Mouse (Mus musculus): ENCODE data around the gene Egfem1. TPM values are rescaled to one million over a fixed set of nuclear protein-coding genes. Genes with fewer than 3 reads are reported as not detected.

The Egfem1 gene
- total RNA-seq, 2 experiments from 2014 or later, result 0.08 TPM; not detected in 1

DNA sequence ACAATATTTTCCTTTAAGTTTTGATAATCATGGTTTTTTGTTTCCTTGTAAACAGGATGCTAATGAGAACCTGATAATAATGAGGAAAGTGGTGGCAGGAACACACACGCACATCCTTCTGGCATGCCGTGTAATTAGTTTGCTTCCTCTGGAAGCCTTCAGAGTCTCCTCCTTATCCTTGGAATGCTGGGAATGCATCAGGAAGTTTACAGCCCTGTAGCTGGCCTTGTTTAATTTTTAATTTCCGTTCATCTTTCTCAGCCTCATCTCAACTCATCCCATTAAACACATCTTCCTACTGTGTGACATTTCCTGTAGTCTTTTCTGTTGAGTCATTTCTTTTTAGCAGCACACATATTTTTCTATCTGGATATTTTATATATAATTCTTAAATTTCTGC, 161.8 kb downstream of the Egfem1 start:
- intact Hi-C loops (cut with DNase I), result no loop called here

DNA sequence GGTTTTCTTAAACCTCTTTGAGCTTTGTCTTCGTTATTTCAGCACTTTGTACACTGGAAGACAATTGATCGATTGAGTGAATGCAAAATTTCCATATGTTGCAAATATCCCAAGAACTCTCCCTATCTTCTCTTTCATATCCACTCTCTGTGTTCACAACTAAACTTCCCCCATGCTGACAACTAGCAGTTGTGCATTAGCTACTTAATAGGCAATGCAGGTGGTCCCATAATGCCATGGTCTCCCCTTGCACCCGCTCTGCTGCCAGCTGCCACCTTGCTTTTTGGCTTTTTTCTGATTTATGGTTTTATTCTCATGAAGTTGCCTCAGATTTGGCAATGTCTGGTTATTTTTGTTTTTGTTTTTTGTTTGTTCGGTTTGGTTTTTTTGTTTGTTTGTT, 209.8 kb downstream of the Egfem1 start:
- Histone ChIP-seq H3K4me3 (no peak overlapping the region), H3K27ac (no peak overlapping the region)
- intact Hi-C loops (cut with DNase I), result no loop called here
- no peak for DNase-seq
- TF ChIP-seq CTCF (IDR thresholded peaks at IDR 0.05), result no peak

More for the DNA sequence above, 161.8 kb downstream of the Egfem1 start:
- Histone ChIP-seq H3K27ac (no peak overlapping the region), H3K4me3 (no peak overlapping the region)
- DNase-seq, result no peak
- no peak for TF ChIP-seq CTCF (IDR thresholded peaks at IDR 0.05)

DNA sequence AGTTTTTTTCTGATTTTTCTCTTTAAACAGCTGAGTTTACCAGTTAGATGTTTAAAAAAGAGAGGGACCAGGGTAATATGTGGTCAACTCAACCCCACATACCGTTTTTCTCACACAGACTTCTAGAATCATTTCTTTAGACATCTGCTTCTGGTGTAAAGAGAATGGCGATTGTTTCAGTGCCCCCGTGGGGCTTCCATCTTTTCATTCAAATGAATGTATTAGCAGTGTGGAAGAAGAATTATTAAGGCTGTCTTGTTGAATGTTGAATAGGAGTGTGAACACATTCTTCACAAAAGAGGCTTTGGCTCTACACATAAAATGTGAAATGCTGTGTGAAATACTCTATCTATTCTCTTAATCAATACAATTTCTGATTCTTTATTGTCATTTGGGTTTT, 210.4 kb downstream of the Egfem1 start:
- no peak for TF ChIP-seq CTCF (IDR thresholded peaks at IDR 0.05)
- no peak for DNase-seq
- H3K27ac ChIP-seq, result no peak overlapping the region
- no peak overlapping the region for H3K4me3 ChIP-seq
- intact Hi-C loops (cut with DNase I), result no loop called here

DNA sequence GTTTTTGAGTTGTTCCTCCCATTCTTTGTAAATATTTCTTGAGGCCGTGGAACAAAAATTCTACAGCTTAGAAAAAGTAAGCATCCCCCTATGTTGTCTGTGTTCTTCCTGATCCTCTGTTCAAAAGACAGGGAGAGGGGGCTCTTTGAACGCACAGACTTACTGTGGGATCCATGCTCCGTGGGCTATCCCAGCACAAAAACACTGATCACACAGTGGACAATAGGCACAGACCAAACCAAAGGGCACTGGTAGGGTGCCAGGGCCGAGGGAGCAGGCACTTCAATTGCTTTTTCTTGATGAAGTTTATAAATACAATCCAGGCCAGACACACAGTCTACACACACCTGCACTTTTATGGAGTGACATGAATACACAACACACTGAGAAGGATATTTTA, 211.4 kb downstream of the Egfem1 start:
- no peak for DNase-seq
- Histone ChIP-seq H3K27ac (no peak overlapping the region), H3K4me3 (no peak overlapping the region)
- no peak for TF ChIP-seq CTCF (IDR thresholded peaks at IDR 0.05)
- intact Hi-C loops (cut with DNase I), result no loop called here

DNA sequence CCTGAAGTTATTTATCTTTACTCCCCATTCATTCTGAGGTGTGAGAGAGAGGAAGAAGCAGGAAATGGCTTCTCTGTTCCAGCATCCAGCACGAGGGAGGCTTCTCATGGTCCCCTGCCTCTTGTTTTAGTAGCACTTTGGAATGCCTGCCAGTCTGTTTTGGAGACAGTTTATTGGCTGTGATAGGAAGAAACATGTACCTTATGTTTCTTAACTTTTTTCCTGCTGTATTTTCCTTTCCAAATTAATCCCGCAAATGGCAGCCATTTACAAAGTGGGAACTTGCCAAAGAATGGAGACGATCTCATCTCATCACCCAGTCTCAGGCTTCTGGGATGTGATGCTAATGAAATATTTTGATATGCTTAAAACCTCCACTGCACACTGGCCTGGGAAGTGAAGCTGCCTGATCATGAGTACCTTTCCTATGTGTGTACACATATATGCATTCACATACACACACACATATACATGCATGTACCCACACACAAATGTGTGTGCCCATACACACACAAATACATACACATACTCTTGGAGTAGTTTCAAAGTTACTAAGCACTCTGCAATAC, 260.5 kb downstream of the Egfem1 start:
- intact Hi-C loops (cut with DNase I), result no loop called here

DNA sequence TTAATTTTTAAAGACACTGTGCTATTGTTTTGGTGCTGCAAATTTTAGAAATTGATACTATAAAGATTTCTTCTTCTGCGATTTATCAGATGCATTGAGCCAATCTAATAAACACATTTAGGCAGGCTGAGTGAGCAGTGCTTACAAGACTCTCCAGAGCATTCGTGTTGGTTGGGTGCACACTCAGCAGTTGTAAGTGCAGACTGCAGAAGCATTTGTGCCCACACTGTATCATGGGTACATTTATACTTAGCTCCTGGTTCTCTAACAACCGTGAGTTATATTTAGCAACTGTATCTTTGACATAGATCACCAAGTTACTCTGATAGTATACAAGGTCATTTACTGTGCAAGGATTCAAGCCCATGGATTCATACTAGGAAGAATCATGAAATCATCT, 264.0 kb downstream of the Egfem1 start:
- no peak overlapping the region for H3K27ac ChIP-seq
- TF ChIP-seq CTCF (IDR thresholded peaks at IDR 0.05), result no peak
- H3K4me3 ChIP-seq, result no peak overlapping the region
- DNase-seq, result no peak
- intact Hi-C loops (cut with DNase I), result no loop called here

More for the DNA sequence above, 260.5 kb downstream of the Egfem1 start:
- Histone ChIP-seq H3K27ac (no peak overlapping the region), H3K4me3 (no peak overlapping the region)
- no peak for TF ChIP-seq CTCF (IDR thresholded peaks at IDR 0.05)
- DNase-seq, result no peak

DNA sequence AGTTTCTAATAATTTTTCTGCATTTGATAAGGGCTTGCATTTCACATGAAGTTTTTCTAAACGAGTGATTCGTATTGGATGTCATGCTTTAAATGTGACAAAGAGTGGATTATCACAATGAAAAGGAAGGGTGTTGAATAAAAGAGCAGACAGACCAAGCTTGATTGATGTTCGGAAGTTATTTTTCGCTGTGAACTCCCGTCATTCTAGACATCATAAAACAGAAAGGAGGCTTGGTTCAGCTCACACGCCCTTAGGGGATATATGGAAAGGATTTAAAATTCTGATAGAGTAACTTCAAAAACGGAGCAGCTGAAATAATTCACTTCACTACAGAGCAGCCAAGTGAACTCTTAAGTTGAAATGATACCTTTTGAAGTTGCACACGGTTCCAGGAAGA, 285.1 kb downstream of the Egfem1 start:
- no peak overlapping the region for H3K27ac ChIP-seq
- no peak overlapping the region for H3K4me3 ChIP-seq
- intact Hi-C loops (cut with DNase I), result no loop called here
- TF ChIP-seq CTCF (IDR thresholded peaks at IDR 0.05), result no peak
- DNase-seq, result no peak

DNA sequence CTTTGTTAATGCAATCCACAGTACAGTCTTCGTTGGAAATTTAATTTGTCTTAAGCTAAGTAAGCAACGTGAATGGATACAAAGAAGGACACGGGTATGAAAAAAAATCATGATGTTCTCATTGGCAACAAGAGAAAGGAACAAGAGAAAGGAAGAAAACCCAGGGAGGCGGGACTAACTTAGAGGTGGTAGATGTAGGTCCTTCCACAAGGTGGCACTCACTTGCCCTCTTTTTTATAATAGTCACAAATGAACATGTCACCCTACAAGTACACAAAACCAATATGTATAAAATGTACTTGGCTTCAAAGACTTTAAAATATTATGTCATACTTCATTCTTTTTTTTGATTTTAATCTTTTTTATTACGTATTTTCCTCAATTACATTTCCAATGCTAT, 288.7 kb downstream of the Egfem1 start:
- intact Hi-C loops (cut with DNase I), result no loop called here
- no peak overlapping the region for H3K27ac ChIP-seq
- no peak overlapping the region for H3K4me3 ChIP-seq
- no peak; the same call in 1 of the 2 replicates for TF ChIP-seq CTCF (IDR thresholded peaks at IDR 0.05)
- DNase-seq, result no peak

DNA sequence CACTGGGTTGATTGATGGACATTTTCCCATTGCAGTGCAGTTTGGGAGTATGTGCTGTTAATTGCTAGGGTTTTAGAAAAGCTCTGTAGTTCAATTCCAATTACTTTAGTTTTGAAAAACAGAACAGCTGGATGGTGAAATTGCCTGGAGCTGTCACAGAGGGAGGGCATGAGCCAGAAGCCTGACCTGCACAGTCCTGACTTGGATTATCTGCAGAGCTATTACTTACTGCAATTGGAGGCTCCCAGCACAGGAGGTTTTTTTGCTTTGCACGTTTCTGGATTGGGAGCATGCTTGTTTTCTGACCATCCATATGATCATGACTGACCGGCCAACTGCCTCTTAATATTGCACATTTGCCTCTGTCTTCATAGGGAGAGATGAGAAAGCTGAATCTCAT, 299.4 kb downstream of the Egfem1 start:
- no peak for TF ChIP-seq CTCF (IDR thresholded peaks at IDR 0.05)
- Histone ChIP-seq H3K4me3 (no peak overlapping the region), H3K27ac (no peak overlapping the region)
- no peak for DNase-seq
- intact Hi-C loops (cut with DNase I), result no loop called here

DNA sequence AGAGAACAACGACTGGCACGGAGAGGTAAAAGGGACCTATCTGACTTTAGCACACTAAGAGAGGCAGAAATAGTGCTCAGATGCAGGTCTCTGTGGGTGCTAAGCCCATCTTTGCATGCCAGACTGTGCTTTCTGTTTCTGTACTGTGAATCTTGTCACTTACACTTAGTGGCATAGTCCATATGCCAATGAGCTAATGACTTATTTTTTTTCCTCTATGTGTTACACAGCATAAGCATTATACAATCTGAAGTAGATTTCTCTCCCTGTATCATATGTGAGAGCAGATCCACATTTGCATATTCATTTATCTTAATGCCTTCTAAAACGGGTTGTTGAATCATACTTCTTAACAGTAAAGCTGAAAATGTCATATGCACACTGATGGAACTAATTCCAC, 317.2 kb downstream of the Egfem1 start:
- intact Hi-C loops (cut with DNase I), result no loop called here
- DNase-seq, result no peak
- Histone ChIP-seq H3K4me3 (no peak overlapping the region), H3K27ac (no peak overlapping the region)
- TF ChIP-seq CTCF (IDR thresholded peaks at IDR 0.05), result no peak

DNA sequence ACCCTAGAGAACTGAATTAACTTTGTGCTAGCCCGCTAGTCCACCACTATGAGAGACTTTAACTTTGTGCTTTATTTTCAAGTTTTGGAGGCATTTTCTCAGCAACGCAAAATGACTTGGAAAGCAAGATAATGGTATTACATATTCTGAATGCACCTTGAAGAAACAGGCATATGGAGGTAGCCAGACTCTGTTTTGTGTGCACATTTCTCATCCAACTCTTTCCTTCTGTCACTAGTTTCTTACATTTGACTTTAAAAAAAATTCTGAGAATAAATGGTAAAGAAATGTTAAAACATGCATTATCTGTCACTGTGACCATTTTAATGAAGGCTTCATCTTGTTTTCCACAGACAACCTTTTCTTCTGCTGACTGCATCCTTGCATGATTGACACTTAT, 339.8 kb downstream of the Egfem1 start:
- TF ChIP-seq CTCF (IDR thresholded peaks at IDR 0.05), result no peak
- DNase-seq, result no peak
- intact Hi-C loops (cut with DNase I), result no loop called here
- no peak overlapping the region for H3K4me3 ChIP-seq
- H3K27ac ChIP-seq, result no peak overlapping the region

DNA sequence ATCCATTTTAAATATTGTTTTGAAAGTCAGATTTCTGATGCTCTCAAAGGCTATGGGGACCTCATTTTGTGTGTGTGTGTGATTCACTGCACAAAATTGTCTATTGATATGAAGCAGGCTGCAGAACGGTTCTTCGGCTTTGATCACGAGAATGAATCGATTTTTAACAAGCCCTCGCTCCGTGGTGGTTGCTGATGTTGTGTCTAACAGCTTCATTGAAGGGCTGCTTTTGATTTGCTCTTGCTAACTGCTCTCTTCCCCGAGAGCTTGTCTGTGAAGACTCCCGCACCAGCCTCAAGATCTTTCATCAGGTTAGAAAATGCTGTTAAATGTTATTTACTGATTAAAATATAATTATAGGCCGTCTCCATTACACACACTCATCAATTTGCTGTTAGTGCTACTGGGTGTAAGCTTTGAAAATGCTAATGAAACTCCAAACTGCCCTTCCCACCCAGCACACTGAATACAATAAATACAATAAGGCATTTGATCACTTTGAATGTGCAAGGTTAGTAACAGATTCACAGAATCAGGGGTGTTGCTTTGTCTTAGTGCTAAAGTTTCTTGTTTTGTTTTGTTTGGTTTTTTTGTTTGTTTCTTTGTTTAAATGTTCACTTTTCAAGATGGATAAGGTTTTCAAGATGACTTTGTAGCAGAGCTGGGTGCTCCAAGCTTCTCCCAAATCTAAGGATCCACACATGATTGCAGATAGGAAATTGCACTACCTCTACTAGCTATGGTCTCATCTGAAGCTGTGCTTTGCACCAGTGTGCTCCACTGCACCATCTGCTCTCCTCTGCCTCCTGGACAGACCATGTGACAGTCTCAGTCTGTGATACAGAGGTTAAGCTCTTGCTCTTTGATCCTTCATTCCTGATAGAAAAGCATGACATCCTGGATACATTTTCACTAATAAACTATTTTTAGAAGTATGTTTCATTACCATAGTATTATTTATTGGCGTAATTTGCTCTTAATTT, 350.6 kb downstream of the Egfem1 start:
- intact Hi-C loops (cut with DNase I), result no loop called here
- TF ChIP-seq CTCF (IDR thresholded peaks at IDR 0.05), result no peak
- no peak for DNase-seq
- no peak overlapping the region for H3K4me3 ChIP-seq
- H3K27ac ChIP-seq, result no peak overlapping the region

DNA sequence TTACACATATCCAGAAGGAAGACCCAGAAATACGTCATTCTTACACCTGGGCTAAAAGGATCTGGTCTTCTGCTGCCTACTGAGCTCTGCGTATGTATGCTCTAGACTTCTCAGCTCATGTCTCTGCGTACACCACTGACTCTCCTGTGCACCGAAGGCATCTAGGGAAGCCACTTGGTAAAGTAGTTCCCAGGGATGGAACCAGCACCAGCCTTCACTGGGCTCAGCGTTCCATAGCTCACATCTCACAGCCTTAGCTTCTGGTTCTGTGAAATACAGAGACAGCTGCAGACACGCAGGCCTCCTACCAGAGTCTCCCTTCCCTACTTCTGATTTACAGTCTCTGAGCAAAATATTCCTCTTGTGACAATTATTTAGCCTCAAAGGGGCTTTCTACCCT, 361.2 kb downstream of the Egfem1 start:
- TF ChIP-seq CTCF (IDR thresholded peaks at IDR 0.05), result no peak
- H3K4me3 ChIP-seq, result no peak overlapping the region
- no peak overlapping the region for H3K27ac ChIP-seq
- no peak for DNase-seq
- intact Hi-C loops (cut with DNase I), result no loop called here

All from gastrocnemius, adult 2 months (tissue).